In the genomic region with DNA sequence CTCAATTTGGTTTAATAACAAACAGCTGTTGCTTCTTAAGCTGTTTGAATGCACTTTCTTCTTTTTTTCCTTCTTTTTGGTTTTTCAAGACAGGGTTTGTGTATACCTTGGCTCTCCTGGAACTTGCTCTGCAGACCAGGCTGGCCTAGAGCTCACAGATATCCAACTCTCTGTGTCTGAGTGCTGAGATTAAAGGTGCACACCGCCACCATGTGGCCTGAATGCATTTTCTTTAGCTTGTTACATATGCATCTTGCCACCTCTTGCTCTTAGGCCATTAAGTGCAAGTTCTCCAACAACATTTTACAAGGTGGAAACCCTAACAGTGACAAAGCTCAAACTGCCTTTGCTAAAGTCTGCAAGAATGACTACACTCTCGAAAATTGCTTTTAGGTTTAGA, we compare ENCODE assay signal across 10 mouse cellular contexts. TPM values are rescaled to one million over a fixed set of nuclear protein-coding genes. Genes with fewer than 3 reads are reported as not detected.
A peak's percentile ranks its signal among the peaks of the same experiment; 100 is the strongest.
DNase-seq lines count a peak whose midpoint lies in the region; ATAC-seq and TF ChIP-seq lines count a peak whose summit lies in the region.
"Had no signal": no experiment of that assay in that cellular context is flagged by ENCODE, and none has a peak within 500 bp of the region (broad histone marks: within the 10 kb centered on the region; RNA-seq: fewer than 3 reads in every experiment).

No protein-coding gene starts in this region.

- H3K4me3 ChIP-seq in midbrain, embryonic 10.5 days, result no peak overlapping the region
- H3K4me3 ChIP-seq in midbrain, embryonic 15.5 days, result no peak overlapping the region
- H3K4me3 ChIP-seq in heart, postnatal 0 days (ENCODE audit: low read depth, low read length), result no peak overlapping the region
- H3K4me3 ChIP-seq in lung, postnatal 0 days (ENCODE audit: low read depth, low read length), result no peak overlapping the region
- H3K4me3 ChIP-seq: heart, embryonic 15.5 days; myocyte had no signal

- no peak overlapping the region for H3K4me2 ChIP-seq in midbrain, embryonic 15.5 days
- no peak overlapping the region for H3K4me2 ChIP-seq in heart, postnatal 0 days (ENCODE audit: low read depth, low read length)
- no peak overlapping the region for H3K4me2 ChIP-seq in lung, postnatal 0 days (replicated peaks; ENCODE audit: low read depth, low read length)
- H3K4me2 ChIP-seq: heart, embryonic 15.5 days had no signal

- DNase-seq in cerebellum, adult 18-20 months, result peak; percentile 62 to 65
- peak; percentile 42 for DNase-seq in midbrain, embryonic 10.5 days (ENCODE audit: low spot score)
- DNase-seq in c-Kit-negative CD71-positive TER-119-positive erythroid progenitor cells, embryonic 14.5 days (ENCODE audit: low read depth, low spot score), result peak; percentile 26
- DNase-seq in heart, postnatal 0 days (ENCODE audit: low spot score), result no peak
- peak; percentile 73 for DNase-seq in lung, postnatal 0 days (ENCODE audit: low spot score)
- DNase-seq in splenic B cell, adult 2 months (ENCODE audit: low read depth, low spot score), result peak; percentile 79

- ATAC-seq in cerebellum, adult (ENCODE audit: insufficient number of reproducible peaks, low FRiP score, low TSS enrichment), result no peak
- no peak for ATAC-seq in midbrain, embryonic 15.5 days (replicated peaks)
- no peak for ATAC-seq in heart, postnatal 0 days (ENCODE audit: insufficient read depth, low read depth)
- ATAC-seq in lung, postnatal 0 days, result no peak

- H3K9ac ChIP-seq in midbrain, embryonic 15.5 days, result no peak overlapping the region
- H3K9ac ChIP-seq in heart, postnatal 0 days (replicated peaks; ENCODE audit: low read depth, low read length), result no peak overlapping the region
- H3K9ac ChIP-seq in lung, postnatal 0 days (replicated peaks; ENCODE audit: low read depth), result no peak overlapping the region
- H3K9ac ChIP-seq: heart, embryonic 15.5 days had no signal

- H3K27me3 ChIP-seq in midbrain, embryonic 10.5 days (ENCODE audit: low read depth, poor library complexity, severe bottlenecking), result no peaks in the 10 kb centered on the region
- no peaks in the 10 kb centered on the region for H3K27me3 ChIP-seq in midbrain, embryonic 15.5 days (replicated peaks)
- no peaks in the 10 kb centered on the region for H3K27me3 ChIP-seq in heart, postnatal 0 days (ENCODE audit: control insufficient read depth, insufficient read depth, low read length)
- no peaks in the 10 kb centered on the region for H3K27me3 ChIP-seq in lung, postnatal 0 days (replicated peaks; ENCODE audit: insufficient read depth, low read length)
- H3K27me3 ChIP-seq in splenic B cell, adult 2 months (ENCODE audit: control insufficient read depth, insufficient read depth, low read length, poor library complexity, severe bottlenecking), result no peaks in the 10 kb centered on the region
- H3K27me3 ChIP-seq: heart, embryonic 15.5 days had no signal

- H3K9me3 ChIP-seq in midbrain, embryonic 10.5 days (replicated peaks), result no peaks in the 10 kb centered on the region
- H3K9me3 ChIP-seq in midbrain, embryonic 15.5 days, result no peaks in the 10 kb centered on the region
- H3K9me3 ChIP-seq in heart, postnatal 0 days (replicated peaks; ENCODE audit: control insufficient read depth, low read length), result no peaks in the 10 kb centered on the region
- no peaks in the 10 kb centered on the region for H3K9me3 ChIP-seq in lung, postnatal 0 days (ENCODE audit: low read length)
- H3K9me3 ChIP-seq: heart, embryonic 15.5 days had no signal

- peak; percentile 67 for TF ChIP-seq CTCF in heart, postnatal 0 days (IDR thresholded peaks at IDR 0.05; ENCODE audit: low read depth)
- TF ChIP-seq CTCF in lung, postnatal 0 days (IDR thresholded peaks at IDR 0.05), result peak; percentile 80

- peaks cover 70% of the 10 kb centered on the region for H3K36me3 ChIP-seq in midbrain, embryonic 10.5 days
- H3K36me3 ChIP-seq in midbrain, embryonic 15.5 days (replicated peaks), result peaks cover 28% of the 10 kb centered on the region
- H3K36me3 ChIP-seq in heart, postnatal 0 days (replicated peaks; ENCODE audit: control insufficient read depth, insufficient read depth, low read length), result peaks cover 54% of the 10 kb centered on the region
- H3K36me3 ChIP-seq in lung, postnatal 0 days (ENCODE audit: insufficient read depth, low read length), result peaks cover 31% of the 10 kb centered on the region; the same call in 1 of the 2 replicates
- H3K36me3 ChIP-seq in splenic B cell, adult 2 months (ENCODE audit: control insufficient read depth, insufficient read depth, low read length, poor library complexity, severe bottlenecking), result peaks cover 13% of the 10 kb centered on the region

- no peak overlapping the region for H3K27ac ChIP-seq in midbrain, embryonic 10.5 days (replicated peaks)
- no peak overlapping the region for H3K27ac ChIP-seq in midbrain, embryonic 15.5 days
- no peak overlapping the region for H3K27ac ChIP-seq in heart, postnatal 0 days (ENCODE audit: low read depth)
- no peak overlapping the region for H3K27ac ChIP-seq in lung, postnatal 0 days (ENCODE audit: low read length)
- H3K27ac ChIP-seq: heart, embryonic 15.5 days had no signal

- H3K4me1 ChIP-seq in midbrain, embryonic 10.5 days, result no peaks in the 10 kb centered on the region
- H3K4me1 ChIP-seq in midbrain, embryonic 15.5 days, result no peaks in the 10 kb centered on the region
- H3K4me1 ChIP-seq in heart, postnatal 0 days (ENCODE audit: control insufficient read depth, insufficient read depth), result no peaks in the 10 kb centered on the region
- H3K4me1 ChIP-seq in lung, postnatal 0 days (ENCODE audit: insufficient read depth, low read depth, low read length), result no peaks in the 10 kb centered on the region
- H3K4me1 ChIP-seq: heart, embryonic 15.5 days had no signal

- WGBS in midbrain, embryonic 10.5 days, result 55% methylated on average over 2 of the region's 2 CpGs
- 44% methylated on average over 2 of the region's 2 CpGs for WGBS in midbrain, embryonic 15.5 days
- 38% methylated on average over 2 of the region's 2 CpGs for WGBS in heart, postnatal 0 days
- 36% methylated on average over 2 of the region's 2 CpGs for WGBS in lung, postnatal 0 days

- no peak for TF ChIP-seq EP300 in heart, postnatal 0 days (IDR thresholded peaks at IDR 0.05; ENCODE audit: low read depth)
- no peak for TF ChIP-seq EP300 in lung, postnatal 0 days (IDR thresholded peaks at IDR 0.05)

RNA-seq across cellular contexts. Expression of gene Pspc1, which starts 15.1 kb away (rescaled TPM):
- 43.1 and 44.5 TPM in 2 replicates for polyA plus RNA-seq in midbrain, embryonic 10.5 days (2016; fragmentation: Nextera tagmentation; extraction: Ambion mirVana)
- 37.5 and 40.9 TPM in 2 replicates for polyA plus RNA-seq in midbrain, embryonic 15.5 days (2015; fragmentation: Nextera tagmentation; extraction: Ambion mirVana)
- total RNA-seq in heart, postnatal 0 days (2014; rRNA removed; ENCODE audit: low replicate concordance), result 20.0 and 22.4 TPM in 2 replicates
- polyA plus RNA-seq in heart, postnatal 0 days (2015; fragmentation: Nextera tagmentation; extraction: Ambion mirVana), result 12.6 and 14.0 TPM in 2 replicates
- polyA plus RNA-seq in lung, postnatal 0 days (2015; fragmentation: Nextera tagmentation; extraction: Ambion mirVana), result 9.2 and 11.7 TPM in 2 replicates

RNA-seq across cellular contexts. Expression of gene Zmym5, which starts 18.3 kb away (rescaled TPM):
- polyA plus RNA-seq in midbrain, embryonic 10.5 days (2016; fragmentation: Nextera tagmentation; extraction: Ambion mirVana), result 24.8 and 26.6 TPM in 2 replicates
- 30.9 and 35.8 TPM in 2 replicates for polyA plus RNA-seq in midbrain, embryonic 15.5 days (2015; fragmentation: Nextera tagmentation; extraction: Ambion mirVana)
- 6.1 and 8.5 TPM in 2 replicates for total RNA-seq in heart, postnatal 0 days (2014; rRNA removed; ENCODE audit: low replicate concordance)
- polyA plus RNA-seq in heart, postnatal 0 days (2015; fragmentation: Nextera tagmentation; extraction: Ambion mirVana), result 17.3 and 18.2 TPM in 2 replicates
- polyA plus RNA-seq in lung, postnatal 0 days (2015; fragmentation: Nextera tagmentation; extraction: Ambion mirVana), result 25.5 and 28.6 TPM in 2 replicates
